Mouse (Mus musculus) embryonic stem cell, embryonic (primary cell): ENCODE data around the gene Dusp9.

Source experiments
- CTCF ChIA-PET, 4 experiments: fragments of 300-600 bp in 2 of 4; fragments of 350-600 bp in 2 of 4; sonication (Branson Sonifier 250); formaldehyde crosslinking; loops; one replicate each; lab custom pipeline; 2022; ENCODE audit warnings: inconsistent platforms in 2 of 4; lab: Charles Lee
- POLR2A ChIA-PET, 4 experiments: fragments of 300-600 bp in 2 of 4; fragments of 350-600 bp in 2 of 4; sonication (Branson Sonifier 250); formaldehyde crosslinking; loops; one replicate each; lab custom pipeline; 2022; ENCODE audit warnings: antibody characterized with exemption in 4 of 4, inconsistent platforms in 1 of 4; lab: Charles Lee

The Dusp9 gene

DNA sequence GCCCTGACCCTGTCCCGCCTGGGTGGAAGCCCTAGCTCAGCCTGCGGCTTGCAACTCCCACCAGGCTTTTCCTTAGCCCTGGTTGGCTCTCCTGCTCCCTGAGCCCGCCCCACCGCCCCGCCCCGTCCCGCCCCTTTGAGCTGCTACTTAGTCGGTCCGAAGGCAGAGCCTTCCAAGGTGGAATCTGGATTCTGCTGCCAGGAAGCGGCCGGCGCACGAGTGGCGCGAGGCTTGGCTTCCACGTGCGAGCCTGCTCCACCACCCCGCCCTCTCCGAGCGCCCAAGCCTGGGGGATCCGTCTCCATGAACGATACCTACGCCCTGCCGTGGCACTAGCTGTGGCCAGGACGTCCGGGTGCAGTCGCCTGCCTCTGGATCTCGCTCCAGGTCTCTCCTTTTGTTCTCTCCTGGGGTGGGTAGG is at the start of gene Dusp9:
Gene Dusp9, plus strand, starts transcription at position 165 of the 421 bp plus-strand sequence.
- POLR2A ChIA-PET = interaction anchor here in 3 of 4 experiments (0.6 to 3.2 kb wide), 26 partner anchors 10 to 721 kb away, joined by 3 to 26 read pairs (median 4); partner anchors contain the start of genes Bcap31 (in 1 of the 3), Cetn2 (in 1 of the 3), Haus7 (in 1 of the 3) and Idh3g (in 1 of the 3)
- CTCF ChIA-PET = interaction anchor here in 3 of 4 experiments (0.6 to 2.1 kb wide), 5 partner anchors 15 to 181 kb away, joined by 3 to 17 read pairs (median 5); partner anchors contain the start of gene Haus7 (in 1 of the 3)

DNA sequence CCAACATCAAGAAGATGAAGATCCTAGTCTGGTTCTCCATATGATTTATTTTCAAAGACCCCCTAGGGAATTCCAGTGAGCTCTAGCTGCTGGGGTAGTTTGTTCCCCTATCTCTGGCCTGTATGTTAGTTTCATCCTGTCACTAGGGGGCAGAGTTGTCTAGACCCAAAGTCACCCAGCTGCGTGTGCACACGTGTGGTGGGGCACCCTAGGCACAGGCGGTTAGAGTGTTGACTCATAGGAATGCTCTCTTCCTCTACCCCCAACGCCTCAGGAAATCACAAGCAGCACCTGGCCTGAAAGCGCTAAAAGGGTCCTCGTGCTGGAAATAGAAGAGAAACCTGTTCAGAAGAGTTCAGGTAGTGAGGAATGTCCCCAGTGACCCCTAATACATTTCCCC is 46.0 kb upstream of the Dusp9 start:
- ChIA-PET CTCF (interaction anchor here (0.5 to 3.5 kb wide), 16 partner anchors 10 to 1615 kb away, joined by 3 to 17 read pairs (median 4); partner anchors contain the start of genes Dusp9 (in 1 of the 4), Haus7 (in 1 of the 4) and Pnck (in 1 of the 4)), POLR2A (interaction anchor here (0.7 to 3.7 kb wide), 13 partner anchors 16 to 585 kb away, joined by 3 to 26 read pairs (median 5); partner anchors contain the start of genes Dusp9 (in 2 of the 4) and Renbp (in 1 of the 4))

DNA sequence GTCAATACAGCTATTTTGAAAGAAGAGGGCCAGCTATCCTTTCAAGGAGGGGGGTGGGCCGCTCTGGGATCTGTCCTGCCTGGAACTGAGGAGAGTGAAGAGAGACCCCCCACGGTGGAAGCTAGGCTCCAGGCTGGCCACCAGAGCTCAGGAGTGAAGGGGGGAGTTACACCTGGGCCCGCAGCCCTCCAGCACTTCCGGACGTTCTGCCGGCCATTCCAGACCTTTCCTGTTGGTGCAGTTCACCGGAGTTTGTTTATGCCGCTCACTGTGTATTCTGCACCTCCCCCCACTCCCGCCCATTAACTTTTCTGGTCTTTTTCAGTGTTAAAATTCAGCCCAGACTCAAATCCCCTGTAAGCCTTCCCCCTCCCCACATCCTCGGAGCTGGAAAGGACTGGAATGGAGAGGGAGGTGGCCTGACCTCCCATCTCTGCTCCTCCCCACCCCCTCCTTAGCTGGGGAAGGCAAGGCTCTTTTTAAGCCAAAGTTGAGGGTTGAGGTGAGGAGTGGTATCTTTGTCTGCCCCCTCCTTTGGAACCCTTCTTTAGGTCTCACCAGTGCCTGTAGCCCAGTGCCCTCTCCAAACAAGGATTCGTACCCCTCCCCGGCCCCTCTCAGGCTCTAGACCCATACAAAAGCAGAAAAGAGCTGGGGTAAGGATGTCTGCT is 44.6 kb upstream of the Dusp9 start:
- POLR2A ChIA-PET = interaction anchor here in 3 of 4 experiments (0.6 to 3.7 kb wide), 19 partner anchors 14 to 790 kb away, joined by 3 to 26 read pairs (median 4); partner anchors contain the start of genes Dusp9 (in 3 of the 3), Abcd1 (in 1 of the 3), Bcap31 (in 1 of the 3) and Idh3g (in 1 of the 3)
- CTCF ChIA-PET = interaction anchor here in 3 of 4 experiments (0.5 to 3.5 kb wide), 15 partner anchors 20 to 586 kb away, joined by 3 to 17 read pairs (median 5); partner anchors contain the start of gene Dusp9 (in 1 of the 3)

DNA sequence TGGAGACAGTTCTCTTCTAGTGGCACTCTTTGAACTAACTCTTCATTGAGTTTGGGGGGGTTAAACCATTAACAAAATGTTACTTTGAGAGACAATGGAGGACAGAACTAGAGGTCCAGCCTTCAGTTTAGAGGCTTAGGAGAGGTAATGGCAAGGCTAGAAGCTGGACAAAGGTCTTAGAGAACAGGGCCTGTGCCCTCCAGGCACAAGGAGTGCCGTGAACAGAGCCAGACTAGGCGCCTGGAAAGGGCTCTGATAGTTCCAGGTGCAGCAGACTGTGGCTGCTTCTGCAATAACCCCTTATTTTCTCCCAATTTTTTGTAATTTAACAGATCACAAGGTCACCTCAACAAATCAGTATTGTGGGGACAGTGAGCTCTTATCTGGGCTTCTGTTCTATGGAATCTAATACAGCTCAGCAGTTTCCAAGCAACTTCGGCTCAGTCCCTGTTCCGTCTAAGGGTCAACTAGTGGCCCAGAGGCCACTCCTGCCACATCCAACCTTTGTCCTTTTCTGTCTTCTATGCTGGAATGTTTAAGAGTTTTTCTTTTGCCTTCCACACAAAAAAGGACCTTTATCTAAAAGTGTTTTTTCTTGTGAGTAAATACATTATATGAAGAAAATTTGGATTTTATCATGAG is 43.8 kb upstream of the Dusp9 start:
- CTCF ChIA-PET = interaction anchor here in 3 of 4 experiments (0.5 to 3.5 kb wide), 10 partner anchors 16 to 331 kb away, joined by 3 to 17 read pairs (median 5); partner anchors contain the start of gene Dusp9 (in 1 of the 3)
- POLR2A ChIA-PET = interaction anchor here in 3 of 4 experiments (0.6 to 3.7 kb wide), 14 partner anchors 15 to 789 kb away, joined by 3 to 26 read pairs (median 4); partner anchors contain the start of genes Dusp9 (in 3 of the 3), Abcd1 (in 1 of the 3), Bcap31 (in 1 of the 3) and Idh3g (in 1 of the 3)

DNA sequence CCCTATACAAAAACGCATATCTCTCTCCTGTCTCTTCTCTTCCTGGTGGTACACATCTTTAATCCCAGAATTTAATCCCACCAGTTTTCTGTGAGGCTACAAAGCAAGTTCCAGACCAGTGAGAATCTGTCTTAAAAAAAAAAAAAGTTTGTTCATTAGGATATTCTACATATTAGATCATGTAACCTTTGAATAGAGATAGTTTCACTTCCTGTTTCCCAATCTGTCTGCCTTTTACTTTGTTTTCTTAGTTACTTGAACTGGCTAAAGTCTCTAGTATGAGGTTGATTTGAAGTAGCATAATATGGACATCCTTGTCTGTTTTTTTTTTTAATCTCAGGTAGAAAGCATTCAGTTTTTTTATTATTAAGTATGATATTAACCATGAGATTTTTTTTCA is 37.8 kb upstream of the Dusp9 start:
- POLR2A ChIA-PET = interaction anchor here in 2 of 4 experiments (0.6 to 0.7 kb wide), 2 partner anchors 11 to 153 kb away, joined by 3 to 5 read pairs; no protein-coding TSS in a partner anchor
- CTCF ChIA-PET = no interaction called here

DNA sequence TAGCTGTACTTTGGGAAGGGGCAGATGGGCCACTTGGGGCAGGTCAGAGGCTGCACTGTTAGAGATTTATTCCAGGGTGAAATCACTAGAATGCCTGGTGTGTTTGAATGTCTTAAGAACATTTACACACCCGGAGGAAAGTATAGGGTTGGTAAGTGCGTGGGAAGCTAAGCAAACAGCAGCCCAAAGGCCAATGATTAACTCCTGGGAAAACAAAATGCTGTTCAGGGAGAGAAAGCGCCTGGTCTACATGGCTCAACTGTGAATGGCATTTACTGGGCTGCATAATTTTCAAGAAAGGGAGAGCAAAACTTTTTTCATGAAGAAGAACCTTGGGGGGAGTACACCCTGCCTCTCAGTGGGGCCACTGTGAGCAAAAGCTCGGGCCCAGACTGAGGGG is 25.6 kb upstream of the Dusp9 start:
- POLR2A ChIA-PET = no interaction called here
- CTCF ChIA-PET = no interaction called here

DNA sequence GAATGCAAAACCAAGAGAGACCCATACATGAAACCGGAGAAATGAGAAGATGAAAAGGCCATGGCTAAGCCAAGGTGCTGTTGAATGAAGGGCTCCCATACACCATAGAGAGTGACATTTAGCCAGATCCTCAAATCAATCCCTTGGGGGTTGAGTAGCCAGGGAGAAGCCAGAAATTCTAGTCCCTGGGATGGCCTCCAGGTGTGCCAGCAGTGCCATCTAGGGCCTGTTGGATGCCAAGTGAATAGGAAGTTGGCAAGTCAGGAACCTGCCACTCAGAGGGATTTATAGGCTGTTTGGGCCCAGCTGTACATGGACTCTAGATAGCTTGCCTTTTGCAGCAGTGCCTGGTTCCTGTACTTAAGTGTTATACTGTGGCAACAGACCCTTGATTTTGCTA is 23.3 kb upstream of the Dusp9 start:
- ChIA-PET CTCF (no interaction called here), POLR2A (interaction anchor here in 1 of 4 experiments (1.3 kb wide), 1 partner anchor 19 kb away, joined by 3 read pairs; no protein-coding TSS in a partner anchor)

DNA sequence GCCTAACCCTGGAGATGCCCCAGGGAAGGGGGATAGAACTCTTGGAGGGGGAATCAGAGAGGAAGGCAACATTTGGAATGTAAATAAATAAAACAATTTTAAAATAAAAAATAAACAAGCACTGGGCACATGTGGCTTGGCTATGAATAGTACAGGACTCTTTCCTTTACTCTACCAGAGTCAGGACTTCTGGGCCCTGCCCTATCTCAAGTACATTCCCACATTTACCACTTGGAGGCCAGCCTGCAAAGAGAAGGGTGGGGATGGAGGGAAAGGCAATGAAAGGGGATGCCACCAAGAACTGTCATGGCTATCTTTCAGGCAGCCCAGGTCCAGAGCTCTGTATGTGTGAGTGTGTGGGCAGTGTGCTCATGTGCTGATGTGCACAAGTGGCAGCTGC is 19.8 kb upstream of the Dusp9 start:
- ChIA-PET CTCF (no interaction called here), POLR2A (no interaction called here)

DNA sequence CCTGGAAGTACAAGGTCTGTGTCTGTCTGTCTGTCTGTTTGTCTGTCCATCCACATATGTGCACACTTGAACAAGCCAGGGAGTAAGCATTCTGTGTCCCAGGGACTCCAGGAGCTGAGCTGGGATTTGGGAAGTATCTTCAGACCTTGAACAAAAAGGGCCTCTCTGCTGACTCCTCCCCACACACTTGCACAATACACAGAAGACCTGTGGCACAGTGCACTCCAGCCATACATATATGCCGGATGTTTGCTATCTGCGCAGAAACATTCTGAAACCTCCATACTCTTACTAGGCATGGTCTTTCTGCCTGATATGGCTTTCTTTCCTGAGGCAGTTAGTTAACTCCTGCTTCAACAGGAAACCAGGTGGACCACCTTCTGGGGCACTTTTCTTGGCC is 19.3 kb upstream of the Dusp9 start:
- POLR2A ChIA-PET = interaction anchor here in 1 of 4 experiments (1.2 kb wide), 1 partner anchor 13 kb away, joined by 3 read pairs; no protein-coding TSS in a partner anchor

DNA sequence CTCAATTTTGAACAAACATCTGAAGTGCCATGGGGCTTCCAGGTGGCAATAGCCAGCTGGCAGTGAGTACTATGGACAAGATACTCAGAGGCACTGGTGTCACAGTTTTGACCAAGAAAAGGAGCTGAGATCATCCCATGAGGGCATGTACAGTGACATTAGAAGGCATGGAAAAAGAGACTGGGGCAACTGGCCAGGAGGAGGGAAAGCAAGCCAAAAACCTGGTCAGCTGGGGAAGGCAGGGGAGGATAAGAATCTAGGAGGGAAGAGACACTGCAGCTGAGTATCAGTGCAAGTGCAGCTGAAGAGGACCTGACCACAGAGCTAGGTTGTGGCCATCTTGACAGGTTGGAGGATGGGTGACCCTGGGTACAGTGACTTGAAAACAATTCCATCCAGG is 12.2 kb upstream of the Dusp9 start:
- POLR2A ChIA-PET = interaction anchor here in 1 of 4 experiments (1.2 kb wide), 1 partner anchor 12 kb away, joined by 4 read pairs; the partner anchor contains the start of gene Dusp9

More for the DNA sequence above, 19.3 kb upstream of the Dusp9 start:
- CTCF ChIA-PET = no interaction called here

DNA sequence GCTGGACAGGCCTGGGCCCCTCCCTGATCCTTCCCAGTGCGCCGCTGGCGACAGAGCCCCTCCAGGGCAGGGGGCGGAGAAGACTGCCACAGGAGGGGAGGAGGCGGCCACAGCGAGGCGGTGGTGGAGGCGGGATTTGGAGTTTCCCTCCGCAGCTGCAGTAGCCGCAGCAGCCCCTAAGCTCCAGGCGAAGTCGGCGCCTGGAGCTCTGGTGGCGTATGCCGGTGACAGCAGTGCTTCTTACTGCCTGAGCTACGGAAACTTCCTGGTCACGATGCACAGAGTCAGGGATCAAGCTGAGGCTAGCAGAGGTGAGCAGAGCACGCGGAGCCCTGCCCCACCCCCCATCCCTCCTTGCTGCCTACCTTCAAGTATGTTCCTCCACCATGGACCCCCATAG is 3.8 kb upstream of the Dusp9 start:
- ChIA-PET POLR2A (interaction anchor here in 2 of 4 experiments (1.0 kb wide), 2 partner anchors 19 to 177 kb away, joined by 3 read pairs; partner anchors contain the start of gene Haus7 (in 1 of the 2)), CTCF (interaction anchor here (0.5 to 2.7 kb wide), 6 partner anchors 10 to 177 kb away, joined by 3 to 15 read pairs (median 4); partner anchors contain the start of gene Haus7 (in 1 of the 4))

More for the DNA sequence above, 12.2 kb upstream of the Dusp9 start:
- CTCF ChIA-PET = no interaction called here

DNA sequence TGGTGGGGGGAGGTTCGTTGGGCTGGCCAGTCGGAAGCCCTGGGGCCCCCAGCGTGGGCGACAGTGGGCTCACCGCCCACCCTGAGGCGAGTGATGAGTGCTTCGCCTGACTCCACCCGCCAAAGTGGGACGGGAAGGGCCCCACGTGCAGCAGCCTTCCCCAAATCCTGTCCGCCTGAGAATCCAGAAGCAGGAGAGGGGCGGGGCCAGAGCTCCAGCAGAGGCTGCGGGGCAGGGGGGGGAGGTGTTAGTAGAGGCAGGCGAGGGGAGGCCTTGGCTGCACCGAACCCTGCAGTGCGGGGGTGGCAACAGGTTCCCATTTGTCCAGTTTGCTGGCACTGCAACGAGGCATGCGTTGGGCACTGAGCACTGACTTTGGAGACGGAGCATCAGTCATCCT is 1.8 kb upstream of the Dusp9 start:
- ChIA-PET CTCF (interaction anchor here in 2 of 4 experiments (0.5 to 0.6 kb wide), 2 partner anchors 34 to 67 kb away, joined by 3 to 4 read pairs; no protein-coding TSS in a partner anchor), POLR2A (interaction anchor here in 3 of 4 experiments (0.7 to 2.2 kb wide), 4 partner anchors 43 to 598 kb away, joined by 3 to 9 read pairs (median 4); no protein-coding TSS in a partner anchor)

DNA sequence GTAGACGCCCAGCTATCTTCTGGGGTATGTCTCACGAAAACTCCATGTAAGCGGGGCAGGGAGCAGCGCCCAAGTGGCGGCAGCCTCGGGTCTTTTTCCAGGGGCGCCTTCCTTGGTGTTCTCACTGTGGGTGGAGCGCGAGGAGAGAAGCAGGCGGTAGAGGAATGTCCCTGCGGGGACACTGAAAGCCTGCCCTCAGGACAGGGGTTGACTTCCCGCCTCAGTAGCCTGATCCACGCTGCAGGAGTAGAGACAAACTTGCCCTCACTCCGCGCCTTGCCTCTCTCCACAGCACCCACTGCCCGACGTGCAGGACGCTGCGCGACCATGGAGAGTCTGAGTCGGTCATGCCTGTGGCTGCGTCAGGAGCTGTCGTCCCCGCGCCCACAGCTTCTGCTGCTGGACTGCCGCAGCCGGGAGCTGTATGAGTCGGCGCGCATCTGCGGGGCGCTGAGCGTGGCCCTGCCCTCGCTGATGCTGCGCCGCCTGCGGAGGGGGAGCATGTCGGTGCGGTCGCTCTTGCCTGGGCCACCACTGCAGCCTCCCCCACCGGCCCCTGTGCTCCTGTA is 766 bp downstream of the Dusp9 start:
- POLR2A ChIA-PET = interaction anchor here in 3 of 4 experiments (0.6 to 3.2 kb wide), 22 partner anchors 10 to 631 kb away, joined by 3 to 26 read pairs (median 4); partner anchors contain the start of genes Bcap31 (in 1 of the 3), Idh3g (in 1 of the 3), Pnck (in 1 of the 3) and Rpl10 (in 1 of the 3)

DNA sequence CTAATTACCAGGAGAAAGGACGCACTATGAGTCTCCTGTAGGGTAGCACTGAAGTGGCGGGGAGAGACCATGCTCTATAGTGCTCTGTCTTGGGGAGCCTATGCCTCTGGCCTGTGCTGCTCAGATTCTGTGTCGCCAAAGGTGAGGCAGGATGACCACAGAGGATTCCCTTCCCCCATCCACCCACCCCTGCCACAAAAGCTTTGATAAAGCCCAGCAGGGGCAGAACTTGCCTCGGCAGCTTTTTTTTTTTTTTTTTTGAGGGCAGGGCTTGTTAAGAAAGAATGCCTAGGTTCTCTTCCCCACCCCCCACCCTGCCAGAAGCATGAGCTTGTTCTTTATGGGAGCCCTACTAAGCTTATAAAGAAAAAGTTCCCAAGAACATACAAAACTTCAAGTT is 5.9 kb downstream of the Dusp9 start:
- POLR2A ChIA-PET = interaction anchor here in 3 of 4 experiments (0.6 to 1.4 kb wide), 4 partner anchors 9 to 79 kb away, joined by 3 to 7 read pairs (median 4); no protein-coding TSS in a partner anchor
- CTCF ChIA-PET = interaction anchor here in 3 of 4 experiments (0.7 to 1.5 kb wide), 5 partner anchors 10 to 186 kb away, joined by 3 to 15 read pairs (median 6); partner anchors contain the start of gene Haus7 (in 1 of the 3)

More for the DNA sequence above, 766 bp downstream of the Dusp9 start:
- CTCF ChIA-PET = interaction anchor here in 1 of 4 experiments (2.0 to 2.1 kb wide), 2 partner anchors 14 to 46 kb away, joined by 9 to 17 read pairs; no protein-coding TSS in a partner anchor

DNA sequence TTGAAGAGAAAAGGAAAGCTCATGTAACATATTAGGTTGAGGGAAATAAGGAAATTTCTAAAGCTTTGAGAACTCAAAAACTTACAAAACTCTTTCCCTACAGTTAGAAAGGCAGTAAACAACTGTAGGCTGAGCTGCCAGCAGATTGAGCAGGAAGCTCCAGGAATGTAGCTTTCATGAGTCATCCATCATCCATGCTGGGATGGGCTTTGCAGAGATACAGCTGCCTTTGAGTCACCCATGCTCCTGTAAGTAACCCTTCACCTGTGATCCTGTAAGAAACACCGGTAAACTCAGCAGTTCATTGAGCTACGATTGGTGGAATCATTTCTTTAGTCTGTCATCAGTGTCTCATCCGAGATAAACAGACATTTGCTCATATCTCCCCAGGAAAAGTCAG is 11.7 kb downstream of the Dusp9 start:
- POLR2A ChIA-PET = interaction anchor here in 2 of 4 experiments (1.1 to 1.2 kb wide), 2 partner anchors 9 to 11 kb away, joined by 3 read pairs; partner anchors contain the start of gene Pnck (in 1 of the 2)
- CTCF ChIA-PET = interaction anchor here in 1 of 4 experiments (0.6 to 2.6 kb wide), 3 partner anchors 57 to 77 kb away, joined by 3 to 7 read pairs (median 3); no protein-coding TSS in a partner anchor

DNA sequence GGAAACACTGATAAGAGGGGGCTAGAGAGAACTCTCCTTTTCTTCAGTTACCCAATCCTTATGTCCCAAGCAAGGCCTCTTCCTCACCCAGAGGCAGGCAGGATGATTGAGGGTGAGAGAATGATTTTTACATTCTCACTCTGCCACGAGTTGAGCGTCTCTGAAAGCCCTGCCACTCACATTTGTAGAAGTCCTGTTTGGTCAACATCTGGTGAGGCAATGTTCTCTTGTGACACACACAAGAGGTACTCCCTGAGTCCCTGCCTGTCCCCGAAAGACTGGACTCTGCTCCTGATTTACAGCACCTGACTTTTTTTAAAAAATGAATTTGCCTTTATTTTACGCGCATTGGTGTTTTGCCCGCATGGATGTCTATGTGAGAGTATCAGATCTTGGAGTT is 14.2 kb downstream of the Dusp9 start:
- CTCF ChIA-PET = interaction anchor here (0.6 to 1.5 kb wide), 12 partner anchors 7 to 645 kb away, joined by 3 to 9 read pairs (median 4); partner anchors contain the start of gene Dusp9 (in 1 of the 4)
- POLR2A ChIA-PET = interaction anchor here in 2 of 4 experiments (1.4 to 1.6 kb wide), 2 partner anchors 14 to 61 kb away, joined by 5 to 8 read pairs; partner anchors contain the start of gene Dusp9 (in 1 of the 2)
